Mouse (Mus musculus): ENCODE data around the gene Ncf1. TPM values are rescaled to one million over a fixed set of nuclear protein-coding genes. Genes with fewer than 3 reads are reported as not detected.

The Ncf1 gene
- total and polyA plus RNA-seq, 2 experiments from 2014 or later, result 2.3 to 4.9 TPM

DNA sequence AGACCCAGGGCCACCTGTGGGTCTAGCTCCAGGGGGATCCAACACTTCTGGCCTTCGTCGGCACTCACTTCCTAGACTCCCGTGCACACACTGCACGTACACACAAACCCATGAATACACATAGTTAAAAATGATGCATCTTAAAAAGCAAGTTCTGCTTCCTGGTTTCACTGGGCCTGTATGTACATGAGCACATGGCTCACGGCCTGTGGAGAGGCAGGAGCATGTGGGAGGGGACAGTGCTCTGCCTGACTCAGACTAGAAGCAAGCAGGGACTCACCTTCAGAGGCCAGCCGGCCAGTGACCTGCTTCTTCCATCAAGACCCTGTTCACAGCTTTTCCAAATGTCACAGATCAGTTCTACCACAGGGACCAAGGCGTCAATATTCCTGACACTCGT, 35.8 kb downstream of the Ncf1 start:
- Histone ChIP-seq H3K36me3 (ENCODE audit: insufficient read depth, low read length) (peaks cover 17% of the 10 kb centered on the region), H3K27me3 (ENCODE audit: insufficient read depth, low read length) (no peaks in the 10 kb centered on the region), H3K4me2 (ENCODE audit: low read depth, low read length) (no peak overlapping the region), H3K9me3 (ENCODE audit: low read length) (no peaks in the 10 kb centered on the region), H3K4me3 (ENCODE audit: low read length) (no peak overlapping the region), H3K9ac (replicated peaks; ENCODE audit: low read length) (no peak overlapping the region), H3K4me1 (ENCODE audit: insufficient read depth, low read length) (no peaks in the 10 kb centered on the region), H3K27ac (no peak overlapping the region)
- no peak for TF ChIP-seq CTCF (IDR thresholded peaks at IDR 0.05; ENCODE audit: low read depth)
- WGBS, result 91% methylated on average over 8 of the region's 8 CpGs
- ATAC-seq (no peak), DNase-seq (ENCODE audit: low spot score) (no peak)

DNA sequence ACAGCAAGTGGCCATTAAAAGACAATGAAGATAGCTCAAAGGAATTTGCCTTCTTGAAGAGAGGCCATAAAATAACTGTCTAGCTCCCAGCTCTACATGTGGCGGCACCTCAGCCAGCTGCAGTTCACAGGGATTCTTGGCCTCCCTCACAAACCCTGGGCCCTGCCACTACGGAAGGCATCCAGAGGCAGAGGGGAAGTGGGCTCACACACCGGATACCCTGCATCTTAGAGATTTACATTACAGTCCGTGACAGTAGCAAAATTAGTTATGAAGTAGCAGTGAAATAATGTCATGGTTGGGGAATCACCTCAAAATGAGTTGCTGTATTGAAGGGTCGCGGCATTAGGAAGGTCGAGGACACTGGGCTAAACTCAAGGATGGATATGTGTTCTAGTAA, 40.9 kb downstream of the Ncf1 start:
- H3K4me3 ChIP-seq (ENCODE audit: low read length), result no peak overlapping the region
- H3K4me1 ChIP-seq (ENCODE audit: insufficient read depth, low read length), result no peaks in the 10 kb centered on the region
- H3K9ac ChIP-seq (replicated peaks; ENCODE audit: low read length), result no peak overlapping the region
- H3K4me2 ChIP-seq (ENCODE audit: low read depth, low read length), result no peak overlapping the region
- WGBS, result 87% methylated on average over 7 of the region's 7 CpGs
- no peak overlapping the region for H3K27ac ChIP-seq
- TF ChIP-seq CTCF (IDR thresholded peaks at IDR 0.05; ENCODE audit: low read depth), result no peak
- ATAC-seq, result no peak
- H3K36me3 ChIP-seq (ENCODE audit: insufficient read depth, low read length), result peaks cover under 1% of the 10 kb centered on the region; the same call in 1 of the 2 replicates
- no peak for DNase-seq (ENCODE audit: low spot score)
- no peaks in the 10 kb centered on the region for H3K27me3 ChIP-seq (ENCODE audit: insufficient read depth, low read length)
- H3K9me3 ChIP-seq (ENCODE audit: low read length), result no peaks in the 10 kb centered on the region

DNA sequence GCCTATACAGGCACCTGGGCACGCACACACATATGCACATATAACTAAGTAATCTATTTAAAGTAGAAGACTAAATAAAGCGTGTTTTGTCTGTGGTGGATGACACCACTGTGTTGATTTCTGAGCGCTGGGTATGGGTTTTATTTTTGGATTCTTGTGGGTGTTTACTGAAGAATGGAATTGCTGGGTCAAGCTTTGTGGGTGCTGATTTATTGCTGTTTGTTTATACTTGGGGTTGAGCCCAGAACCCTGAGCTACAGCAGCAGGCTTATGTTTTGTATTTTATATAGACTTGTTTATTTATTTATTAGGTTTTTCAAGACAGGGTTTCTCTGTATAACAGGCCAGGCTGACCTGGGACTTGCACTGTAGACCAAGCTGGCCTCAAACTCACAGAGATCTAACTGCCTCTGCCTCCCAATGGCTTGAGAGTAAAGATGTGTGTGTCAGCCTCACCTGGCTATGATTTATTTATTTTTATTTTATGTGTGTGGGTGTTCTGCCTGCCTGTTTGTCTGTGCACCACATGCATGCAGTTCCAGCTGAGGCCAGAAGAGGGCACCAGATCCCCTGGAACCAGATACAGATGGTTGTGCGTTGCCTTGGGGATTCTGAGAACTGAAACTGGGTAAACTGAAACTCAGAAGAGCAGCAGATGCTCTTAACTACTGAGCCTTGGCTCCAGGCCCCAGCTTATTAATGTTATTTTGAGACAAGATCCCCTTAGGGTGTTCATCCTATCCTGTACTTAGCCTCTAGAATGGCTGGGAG, 42.3 kb downstream of the Ncf1 start:
- Histone ChIP-seq H3K27ac (no peak overlapping the region), H3K9me3 (ENCODE audit: low read length) (no peaks in the 10 kb centered on the region), H3K36me3 (ENCODE audit: insufficient read depth, low read length) (no peaks in the 10 kb centered on the region; the same call in 1 of the 2 replicates), H3K4me2 (ENCODE audit: low read depth, low read length) (no peak overlapping the region), H3K4me1 (ENCODE audit: insufficient read depth, low read length) (0 out of 2 replicates have a peak, but pooled peaks cover 5% of the 10 kb centered on the region), H3K9ac (replicated peaks; ENCODE audit: low read length) (no peak overlapping the region), H3K27me3 (ENCODE audit: insufficient read depth, low read length) (no peaks in the 10 kb centered on the region), H3K4me3 (ENCODE audit: low read length) (no peak overlapping the region)
- ATAC-seq (no peak), DNase-seq (ENCODE audit: low spot score) (peak; percentile 44)
- WGBS, result 77% methylated on average over 4 of the region's 4 CpGs
- peak; percentile 86 for TF ChIP-seq CTCF (IDR thresholded peaks at IDR 0.05; ENCODE audit: low read depth)

DNA sequence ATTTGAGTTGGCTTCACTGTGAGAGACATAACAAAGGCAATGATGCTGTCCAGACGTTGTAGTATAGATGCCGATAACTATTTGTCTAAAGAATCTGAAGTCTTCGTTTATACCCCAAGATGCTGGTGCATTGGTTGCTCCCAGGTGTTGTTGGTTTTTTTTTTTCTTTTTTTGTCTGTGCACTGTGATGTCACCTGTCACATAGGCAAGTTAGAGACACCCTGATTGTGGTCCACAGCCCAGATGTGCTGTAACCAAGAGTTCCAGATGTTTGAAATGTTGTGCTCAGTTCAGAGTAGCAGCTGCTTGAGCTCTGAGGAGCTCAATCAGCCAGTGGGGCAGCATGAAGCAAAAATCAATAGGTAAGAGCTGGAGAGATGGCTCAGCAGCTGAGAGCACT, 43.4 kb downstream of the Ncf1 start:
- 89% methylated on average over 3 of the region's 3 CpGs for WGBS
- TF ChIP-seq CTCF (IDR thresholded peaks at IDR 0.05; ENCODE audit: low read depth), result no peak
- no peaks in the 10 kb centered on the region for H3K27me3 ChIP-seq (ENCODE audit: insufficient read depth, low read length)
- H3K9ac ChIP-seq (replicated peaks; ENCODE audit: low read length), result no peak overlapping the region
- no peak for DNase-seq (ENCODE audit: low spot score)
- ATAC-seq, result no peak
- H3K36me3 ChIP-seq (ENCODE audit: insufficient read depth, low read length), result no peaks in the 10 kb centered on the region
- H3K27ac ChIP-seq, result no peak overlapping the region
- no peak overlapping the region for H3K4me3 ChIP-seq (ENCODE audit: low read length)
- no peak overlapping the region for H3K4me2 ChIP-seq (ENCODE audit: low read depth, low read length)
- no peaks in the 10 kb centered on the region for H3K9me3 ChIP-seq (ENCODE audit: low read length)
- H3K4me1 ChIP-seq (ENCODE audit: insufficient read depth, low read length), result 0 out of 2 replicates have a peak, but pooled peaks cover 5% of the 10 kb centered on the region

DNA sequence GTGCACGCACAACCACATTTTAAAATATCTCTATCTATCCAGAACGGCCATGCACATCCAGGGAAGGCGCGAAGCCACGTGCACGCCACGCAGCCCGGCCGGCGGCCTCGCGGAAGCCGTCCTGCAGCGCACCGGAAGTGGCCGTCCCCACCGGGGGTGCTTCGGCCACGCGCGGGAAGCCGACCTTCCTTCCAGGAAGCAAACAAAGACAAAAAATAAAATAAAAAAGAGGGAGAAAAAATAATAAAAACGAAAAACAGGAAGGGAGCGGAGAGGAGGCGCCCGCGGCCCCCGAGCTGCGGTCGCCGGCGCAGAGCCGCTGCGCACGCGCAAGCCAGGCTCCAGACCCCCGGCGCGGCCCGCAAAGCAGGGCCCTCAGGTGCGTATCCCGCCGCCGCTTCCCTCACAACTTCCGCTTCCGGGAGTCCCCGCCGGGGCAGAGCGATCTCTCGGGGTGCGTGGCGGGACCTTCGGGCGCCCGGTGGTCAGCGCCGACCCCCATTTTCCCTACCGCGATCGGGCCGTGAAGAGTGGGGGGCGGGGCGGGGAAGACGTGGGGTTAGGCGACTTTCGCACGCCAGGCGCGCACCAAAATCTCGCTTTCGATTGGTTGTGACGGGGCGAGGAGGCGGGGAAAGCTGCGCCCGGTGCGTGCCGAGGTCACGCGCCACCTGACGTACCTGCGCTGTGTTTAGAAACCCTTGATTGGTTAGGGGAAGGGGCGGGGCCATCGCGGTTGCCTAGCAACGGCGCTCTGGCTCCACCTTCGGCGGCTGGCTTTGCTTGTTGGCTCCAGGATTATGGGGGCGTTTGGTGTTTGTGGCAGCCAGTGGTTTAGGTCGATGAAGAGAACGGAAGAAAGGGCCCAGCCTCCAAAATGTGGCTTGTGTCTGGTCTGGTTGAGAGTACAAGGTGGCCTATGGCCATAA, 45.3 kb downstream of the Ncf1 start, which contains the start of gene Gtf2ird2:
Gene Gtf2ird2, plus strand, starts transcription at position 140 of the 929 bp plus-strand sequence.
- H3K9ac ChIP-seq (replicated peaks; ENCODE audit: low read length), result peak within 1 kb of the TSS; percentile 84
- H3K4me1 ChIP-seq (ENCODE audit: insufficient read depth, low read length), result 0 out of 2 replicates have a peak, but pooled peaks cover 5% of the 10 kb centered on the region
- no peaks in the 10 kb centered on the region for H3K27me3 ChIP-seq (ENCODE audit: insufficient read depth, low read length)
- H3K27ac ChIP-seq, result peak within 1 kb of the TSS; percentile 97
- DNase-seq (ENCODE audit: low spot score), result peak; percentile 99
- H3K4me3 ChIP-seq (ENCODE audit: low read length), result peak within 1 kb of the TSS; percentile 75
- under 1% methylated on average over 91 of the region's 92 CpGs for WGBS
- peak; percentile 37 for TF ChIP-seq CTCF (IDR thresholded peaks at IDR 0.05; ENCODE audit: low read depth)
- peak; percentile 97 for ATAC-seq
- H3K4me2 ChIP-seq (ENCODE audit: low read depth, low read length), result peak within 1 kb of the TSS; percentile 76
- no peaks in the 10 kb centered on the region for H3K9me3 ChIP-seq (ENCODE audit: low read length)
- H3K36me3 ChIP-seq (ENCODE audit: insufficient read depth, low read length), result no peaks in the 10 kb centered on the region

DNA sequence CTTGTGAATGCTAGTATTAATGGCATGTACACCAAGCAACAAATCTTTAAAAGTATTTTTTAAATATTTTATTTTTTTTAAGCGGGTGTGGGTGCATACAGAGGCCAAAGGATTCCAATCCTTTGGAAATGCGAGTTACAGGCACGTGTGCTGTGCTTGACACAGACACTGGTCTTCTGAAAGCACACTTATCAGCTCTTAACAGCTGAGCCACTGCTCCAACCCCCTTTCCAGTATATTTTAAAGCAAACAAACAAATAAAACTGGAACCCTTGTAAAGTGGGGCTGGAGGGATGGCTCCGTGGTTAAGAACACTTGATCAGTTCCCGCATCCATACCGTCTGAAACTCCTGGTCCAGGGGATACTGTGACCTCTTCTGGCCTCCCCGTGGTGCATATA, 46.3 kb downstream of the Ncf1 start:
- Histone ChIP-seq H3K4me1 (ENCODE audit: insufficient read depth, low read length) (0 out of 2 replicates have a peak, but pooled peaks cover 5% of the 10 kb centered on the region), H3K27ac (peak overlapping the region; percentile 97; the same call in 1 of the 2 replicates), H3K4me2 (ENCODE audit: low read depth, low read length) (peak overlapping the region; percentile 76), H3K9me3 (ENCODE audit: low read length) (no peaks in the 10 kb centered on the region), H3K36me3 (ENCODE audit: insufficient read depth, low read length) (no peaks in the 10 kb centered on the region), H3K4me3 (ENCODE audit: low read length) (peak overlapping the region; percentile 75), H3K9ac (replicated peaks; ENCODE audit: low read length) (peak overlapping the region; percentile 84), H3K27me3 (ENCODE audit: insufficient read depth, low read length) (no peaks in the 10 kb centered on the region)
- DNase-seq (ENCODE audit: low spot score), result no peak
- WGBS, result 54% methylated on average over 7 of the region's 7 CpGs
- ATAC-seq, result no peak
- no peak for TF ChIP-seq CTCF (IDR thresholded peaks at IDR 0.05; ENCODE audit: low read depth)
